Mouse (Mus musculus): ENCODE data around the gene Il9r. TPM values are rescaled to one million over a fixed set of nuclear protein-coding genes. Genes with fewer than 3 reads are reported as not detected.
A peak's percentile ranks its signal among the peaks of the same experiment; 100 is the strongest.

Il9r gene
- polyA plus RNA-seq, 1 experiment from 2014 or later, result 0.02 TPM

- peaks cover 4% of the 10 kb centered on the region; the same call in 1 of the 2 replicates for H3K4me1 ChIP-seq (ENCODE audit: control insufficient read depth, insufficient read depth, low read length)
- 0 out of 2 replicates have a peak, but pooled peaks have one; percentile 27 for ATAC-seq
- H3K4me2 ChIP-seq (ENCODE audit: low read depth, low read length), result no peak overlapping the region
- H3K36me3 ChIP-seq (ENCODE audit: control insufficient read depth, insufficient read depth, low read length), result no peaks in the 10 kb centered on the region
- H3K27ac ChIP-seq (ENCODE audit: low read length), result no peak overlapping the region
- WGBS, result 31% methylated on average over 11 of the region's 11 CpGs
- no peaks in the 10 kb centered on the region for H3K27me3 ChIP-seq (replicated peaks; ENCODE audit: control insufficient read depth, insufficient read depth, low read length)
- H3K9me3 ChIP-seq (ENCODE audit: control insufficient read depth, low read length), result no peaks in the 10 kb centered on the region
- H3K4me3 ChIP-seq (ENCODE audit: low read length), result no peak overlapping the region
- no peak overlapping the region for H3K9ac ChIP-seq (ENCODE audit: low read depth, low read length)
Measured at GRCm38 (mm10) chr11:32195867-32196540, 4.1 kb downstream of the Il9r start.

- no peak for ATAC-seq
- H3K9me3 ChIP-seq (ENCODE audit: control insufficient read depth, low read length), result no peaks in the 10 kb centered on the region
- no peak overlapping the region for H3K9ac ChIP-seq (ENCODE audit: low read depth, low read length)
- no peak overlapping the region for H3K4me3 ChIP-seq (ENCODE audit: low read length)
- no peaks in the 10 kb centered on the region for H3K27me3 ChIP-seq (replicated peaks; ENCODE audit: control insufficient read depth, insufficient read depth, low read length)
- H3K4me2 ChIP-seq (ENCODE audit: low read depth, low read length), result no peak overlapping the region
- no peaks in the 10 kb centered on the region for H3K36me3 ChIP-seq (ENCODE audit: control insufficient read depth, insufficient read depth, low read length)
- 79% methylated on average over 5 of the region's 5 CpGs for WGBS
- peaks cover 4% of the 10 kb centered on the region; the same call in 1 of the 2 replicates for H3K4me1 ChIP-seq (ENCODE audit: control insufficient read depth, insufficient read depth, low read length)
- no peak overlapping the region for H3K27ac ChIP-seq (ENCODE audit: low read length)
Measured at GRCm38 (mm10) chr11:32194626-32195025, 5.5 kb downstream of the Il9r start.

GRCm38 (mm10) chr11:32194086-32194485 lies 6.0 kb downstream of the Il9r start:
- H3K27ac ChIP-seq (ENCODE audit: low read length), result no peak overlapping the region
- WGBS, result 77% methylated on average over 10 of the region's 10 CpGs
- H3K4me2 ChIP-seq (ENCODE audit: low read depth, low read length), result no peak overlapping the region
- H3K9me3 ChIP-seq (ENCODE audit: control insufficient read depth, low read length), result no peaks in the 10 kb centered on the region
- H3K9ac ChIP-seq (ENCODE audit: low read depth, low read length), result no peak overlapping the region
- H3K27me3 ChIP-seq (replicated peaks; ENCODE audit: control insufficient read depth, insufficient read depth, low read length), result no peaks in the 10 kb centered on the region
- H3K4me1 ChIP-seq (ENCODE audit: control insufficient read depth, insufficient read depth, low read length), result peaks cover under 1% of the 10 kb centered on the region; the same call in 1 of the 2 replicates
- no peak overlapping the region for H3K4me3 ChIP-seq (ENCODE audit: low read length)
- no peaks in the 10 kb centered on the region for H3K36me3 ChIP-seq (ENCODE audit: control insufficient read depth, insufficient read depth, low read length)
- no peak for ATAC-seq

- H3K4me2 ChIP-seq (ENCODE audit: low read depth, low read length), result no peak overlapping the region
- no peak overlapping the region for H3K4me3 ChIP-seq (ENCODE audit: low read length)
- H3K9ac ChIP-seq (ENCODE audit: low read depth, low read length), result no peak overlapping the region
- H3K27me3 ChIP-seq (replicated peaks; ENCODE audit: control insufficient read depth, insufficient read depth, low read length), result no peaks in the 10 kb centered on the region
- H3K9me3 ChIP-seq (ENCODE audit: control insufficient read depth, low read length), result no peaks in the 10 kb centered on the region
- no peak for ATAC-seq
- WGBS, result 83% methylated on average over 10 of the region's 10 CpGs
- H3K4me1 ChIP-seq (ENCODE audit: control insufficient read depth, insufficient read depth, low read length), result no peaks in the 10 kb centered on the region
- no peaks in the 10 kb centered on the region for H3K36me3 ChIP-seq (ENCODE audit: control insufficient read depth, insufficient read depth, low read length)
- H3K27ac ChIP-seq (ENCODE audit: low read length), result no peak overlapping the region
Measured at GRCm38 (mm10) chr11:32193156-32193555, 6.9 kb downstream of the Il9r start.

GRCm38 (mm10) chr11:32190603-32191110 lies 9.4 kb downstream of the Il9r start:
- Histone ChIP-seq H3K4me1 (ENCODE audit: control insufficient read depth, insufficient read depth, low read length) (no peaks in the 10 kb centered on the region), H3K9me3 (ENCODE audit: control insufficient read depth, low read length) (no peaks in the 10 kb centered on the region), H3K4me3 (ENCODE audit: low read length) (no peak overlapping the region), H3K4me2 (ENCODE audit: low read depth, low read length) (no peak overlapping the region), H3K27ac (ENCODE audit: low read length) (no peak overlapping the region), H3K36me3 (ENCODE audit: control insufficient read depth, insufficient read depth, low read length) (no peaks in the 10 kb centered on the region), H3K27me3 (replicated peaks; ENCODE audit: control insufficient read depth, insufficient read depth, low read length) (no peaks in the 10 kb centered on the region), H3K9ac (ENCODE audit: low read depth, low read length) (no peak overlapping the region)
- ATAC-seq, result no peak
- 75% methylated on average over 13 of the region's 13 CpGs for WGBS

GRCm38 (mm10) chr11:32190119-32190518 lies 10.0 kb downstream of the Il9r start:
- H3K4me3 ChIP-seq (ENCODE audit: low read length), result no peak overlapping the region
- H3K4me1 ChIP-seq (ENCODE audit: control insufficient read depth, insufficient read depth, low read length), result no peaks in the 10 kb centered on the region
- H3K36me3 ChIP-seq (ENCODE audit: control insufficient read depth, insufficient read depth, low read length), result no peaks in the 10 kb centered on the region
- H3K4me2 ChIP-seq (ENCODE audit: low read depth, low read length), result no peak overlapping the region
- no peak overlapping the region for H3K27ac ChIP-seq (ENCODE audit: low read length)
- no peaks in the 10 kb centered on the region for H3K27me3 ChIP-seq (replicated peaks; ENCODE audit: control insufficient read depth, insufficient read depth, low read length)
- H3K9me3 ChIP-seq (ENCODE audit: control insufficient read depth, low read length), result no peaks in the 10 kb centered on the region
- 85% methylated on average over 9 of the region's 9 CpGs for WGBS
- H3K9ac ChIP-seq (ENCODE audit: low read depth, low read length), result no peak overlapping the region
- ATAC-seq, result no peak

GRCm38 (mm10) chr11:32189434-32189833 lies 10.6 kb downstream of the Il9r start:
- H3K4me3 ChIP-seq (ENCODE audit: low read length), result no peak overlapping the region
- 68% methylated on average over 5 of the region's 5 CpGs for WGBS
- H3K4me1 ChIP-seq (ENCODE audit: control insufficient read depth, insufficient read depth, low read length), result no peaks in the 10 kb centered on the region
- H3K9ac ChIP-seq (ENCODE audit: low read depth, low read length), result no peak overlapping the region
- no peaks in the 10 kb centered on the region for H3K9me3 ChIP-seq (ENCODE audit: control insufficient read depth, low read length)
- ATAC-seq, result no peak
- H3K27ac ChIP-seq (ENCODE audit: low read length), result no peak overlapping the region
- H3K4me2 ChIP-seq (ENCODE audit: low read depth, low read length), result no peak overlapping the region
- no peaks in the 10 kb centered on the region for H3K36me3 ChIP-seq (ENCODE audit: control insufficient read depth, insufficient read depth, low read length)
- no peaks in the 10 kb centered on the region for H3K27me3 ChIP-seq (replicated peaks; ENCODE audit: control insufficient read depth, insufficient read depth, low read length)

GRCm38 (mm10) chr11:32188881-32189280 lies 11.2 kb downstream of the Il9r start:
- ATAC-seq, result no peak
- no peak overlapping the region for H3K4me2 ChIP-seq (ENCODE audit: low read depth, low read length)
- WGBS, result 80% methylated on average over 12 of the region's 12 CpGs
- no peak overlapping the region for H3K27ac ChIP-seq (ENCODE audit: low read length)
- no peak overlapping the region for H3K4me3 ChIP-seq (ENCODE audit: low read length)
- H3K4me1 ChIP-seq (ENCODE audit: control insufficient read depth, insufficient read depth, low read length), result no peaks in the 10 kb centered on the region
- no peaks in the 10 kb centered on the region for H3K27me3 ChIP-seq (replicated peaks; ENCODE audit: control insufficient read depth, insufficient read depth, low read length)
- no peaks in the 10 kb centered on the region for H3K36me3 ChIP-seq (ENCODE audit: control insufficient read depth, insufficient read depth, low read length)
- H3K9me3 ChIP-seq (ENCODE audit: control insufficient read depth, low read length), result no peaks in the 10 kb centered on the region
- no peak overlapping the region for H3K9ac ChIP-seq (ENCODE audit: low read depth, low read length)

GRCm38 (mm10) chr11:32187256-32187655 lies 12.8 kb downstream of the Il9r start:
- Histone ChIP-seq H3K9me3 (ENCODE audit: control insufficient read depth, low read length) (no peaks in the 10 kb centered on the region), H3K36me3 (ENCODE audit: control insufficient read depth, insufficient read depth, low read length) (no peaks in the 10 kb centered on the region), H3K27ac (ENCODE audit: low read length) (no peak overlapping the region), H3K27me3 (replicated peaks; ENCODE audit: control insufficient read depth, insufficient read depth, low read length) (no peaks in the 10 kb centered on the region), H3K4me2 (ENCODE audit: low read depth, low read length) (no peak overlapping the region), H3K4me1 (ENCODE audit: control insufficient read depth, insufficient read depth, low read length) (no peaks in the 10 kb centered on the region), H3K4me3 (ENCODE audit: low read length) (no peak overlapping the region), H3K9ac (ENCODE audit: low read depth, low read length) (no peak overlapping the region)
- WGBS, result 91% methylated on average over 4 of the region's 4 CpGs
- ATAC-seq, result no peak

- no peak overlapping the region for H3K4me2 ChIP-seq (ENCODE audit: low read depth, low read length)
- ATAC-seq, result no peak
- H3K9me3 ChIP-seq (ENCODE audit: control insufficient read depth, low read length), result no peaks in the 10 kb centered on the region
- H3K36me3 ChIP-seq (ENCODE audit: control insufficient read depth, insufficient read depth, low read length), result no peaks in the 10 kb centered on the region
- H3K27ac ChIP-seq (ENCODE audit: low read length), result no peak overlapping the region
- no peaks in the 10 kb centered on the region for H3K4me1 ChIP-seq (ENCODE audit: control insufficient read depth, insufficient read depth, low read length)
- no peak overlapping the region for H3K9ac ChIP-seq (ENCODE audit: low read depth, low read length)
- 67% methylated on average over 3 of the region's 3 CpGs for WGBS
- H3K27me3 ChIP-seq (replicated peaks; ENCODE audit: control insufficient read depth, insufficient read depth, low read length), result no peaks in the 10 kb centered on the region
- H3K4me3 ChIP-seq (ENCODE audit: low read length), result no peak overlapping the region
Measured at GRCm38 (mm10) chr11:32186031-32186430, 14.0 kb downstream of the Il9r start.
